Comparison of ENCODE assay signal across 21 mouse cellular contexts in genomic region chr4:24248142-24249054, GRCm38 (mm10).
DNase-seq lines count a peak whose midpoint lies in the region; ATAC-seq and TF ChIP-seq lines count a peak whose summit lies in the region.
"Had no signal": no experiment of that assay in that cellular context is flagged by ENCODE, and none has a peak within 500 bp of the region (broad histone marks: within the 10 kb centered on the region; RNA-seq: fewer than 3 reads in every experiment).

No protein-coding gene starts in this region.

- no peak overlapping the region for H3K4me2 ChIP-seq in embryonic facial prominence, embryonic 14.5 days (ENCODE audit: low read depth, low read length)
- no peak overlapping the region for H3K4me2 ChIP-seq in forebrain, embryonic 13.5 days
- H3K4me2 ChIP-seq in forebrain, postnatal 0 days (ENCODE audit: low read depth): no peak overlapping the region
- no peak overlapping the region for H3K4me2 ChIP-seq in hindbrain, embryonic 11.5 days (replicated peaks; ENCODE audit: low read depth, low read length)
- H3K4me2 ChIP-seq: heart, embryonic 11.5 days; heart, embryonic 15.5 days; hindbrain, embryonic 15.5 days had no signal

- H3K4me1 ChIP-seq in embryonic facial prominence, embryonic 14.5 days (ENCODE audit: control insufficient read depth, insufficient read depth, low read length): no peaks in the 10 kb centered on the region
- no peaks in the 10 kb centered on the region for H3K4me1 ChIP-seq in embryonic facial prominence, embryonic 10.5 days
- peaks cover 14% of the 10 kb centered on the region for H3K4me1 ChIP-seq in forebrain, embryonic 13.5 days
- no peaks in the 10 kb centered on the region for H3K4me1 ChIP-seq in forebrain, postnatal 0 days (ENCODE audit: insufficient read depth)
- no peaks in the 10 kb centered on the region for H3K4me1 ChIP-seq in hindbrain, embryonic 11.5 days (replicated peaks; ENCODE audit: control insufficient read depth, insufficient read depth, low read length)
- H3K4me1 ChIP-seq: heart, embryonic 15.5 days; hindbrain, embryonic 10.5 days; hindbrain, embryonic 15.5 days had no signal

- no peak overlapping the region for H3K27ac ChIP-seq in embryonic facial prominence, embryonic 14.5 days (replicated peaks; ENCODE audit: low read depth, low read length)
- no peak overlapping the region for H3K27ac ChIP-seq in embryonic facial prominence, embryonic 10.5 days (replicated peaks)
- peak overlapping the region; percentile 48; the same call in 1 of the 2 replicates for H3K27ac ChIP-seq in forebrain, embryonic 13.5 days
- peak overlapping the region; percentile 16; the same call in 1 of the 2 replicates for H3K27ac ChIP-seq in forebrain, postnatal 0 days (ENCODE audit: low read depth, low read length)
- H3K27ac ChIP-seq in hindbrain, embryonic 11.5 days (ENCODE audit: low read depth, low read length): no peak overlapping the region
- H3K27ac ChIP-seq: heart, embryonic 15.5 days; hindbrain, embryonic 10.5 days; hindbrain, embryonic 15.5 days had no signal

- H3K36me3 ChIP-seq in embryonic facial prominence, embryonic 14.5 days (ENCODE audit: control insufficient read depth, insufficient read depth, low read length): no peaks in the 10 kb centered on the region
- H3K36me3 ChIP-seq in embryonic facial prominence, embryonic 10.5 days (replicated peaks): no peaks in the 10 kb centered on the region
- H3K36me3 ChIP-seq in forebrain, embryonic 13.5 days (ENCODE audit: poor library complexity, severe bottlenecking): no peaks in the 10 kb centered on the region
- no peaks in the 10 kb centered on the region for H3K36me3 ChIP-seq in forebrain, postnatal 0 days (ENCODE audit: insufficient read depth)
- no peaks in the 10 kb centered on the region for H3K36me3 ChIP-seq in hindbrain, embryonic 11.5 days (ENCODE audit: control insufficient read depth, insufficient read depth, low read length)
- H3K36me3 ChIP-seq: heart, embryonic 15.5 days; hindbrain, embryonic 10.5 days; hindbrain, embryonic 15.5 days had no signal

- H3K9me3 ChIP-seq in embryonic facial prominence, embryonic 14.5 days (ENCODE audit: control insufficient read depth, low read length): no peaks in the 10 kb centered on the region
- H3K9me3 ChIP-seq in embryonic facial prominence, embryonic 10.5 days: no peaks in the 10 kb centered on the region
- no peaks in the 10 kb centered on the region for H3K9me3 ChIP-seq in forebrain, embryonic 13.5 days (replicated peaks)
- H3K9me3 ChIP-seq in forebrain, postnatal 0 days (ENCODE audit: low read length): no peaks in the 10 kb centered on the region
- no peaks in the 10 kb centered on the region for H3K9me3 ChIP-seq in hindbrain, embryonic 11.5 days (ENCODE audit: control insufficient read depth, low read length)
- H3K9me3 ChIP-seq: heart, embryonic 15.5 days; hindbrain, embryonic 10.5 days; hindbrain, embryonic 15.5 days had no signal

- no peak overlapping the region for H3K4me3 ChIP-seq in embryonic facial prominence, embryonic 14.5 days (ENCODE audit: low read depth, low read length)
- no peak overlapping the region for H3K4me3 ChIP-seq in embryonic facial prominence, embryonic 10.5 days
- H3K4me3 ChIP-seq in forebrain, embryonic 13.5 days: no peak overlapping the region
- H3K4me3 ChIP-seq in forebrain, postnatal 0 days (ENCODE audit: low read depth, low read length): no peak overlapping the region
- no peak overlapping the region for H3K4me3 ChIP-seq in hindbrain, embryonic 11.5 days (ENCODE audit: low read depth, low read length)
- H3K4me3 ChIP-seq: heart, embryonic 15.5 days; hindbrain, embryonic 10.5 days; hindbrain, embryonic 15.5 days had no signal

- peak; percentile 1 for DNase-seq in embryonic facial prominence, embryonic 14.5 days (ENCODE audit: low spot score)
- no peak for DNase-seq in embryonic facial prominence, embryonic 10.5 days (ENCODE audit: low spot score)
- peak; percentile 97 for DNase-seq in brain, embryonic 14.5 days (ENCODE audit: low read depth)
- peak; percentile 60 for DNase-seq in forebrain, postnatal 0 days
- no peak for DNase-seq in Muller cell, postnatal 12 days (ENCODE audit: inconsistent ontology term)
- no peak for DNase-seq in hindbrain, embryonic 11.5 days (ENCODE audit: low spot score)
- no peak for DNase-seq in left cerebral cortex, adult 18-20 months (ENCODE audit: low spot score in 2 of 2)
- DNase-seq: adrenal gland, postnatal 14 days; B cell, adult 2 months; cerebellum, adult 2 months; cerebellum, postnatal 10 days; heart, adult 18-20 months; heart, postnatal 14 days had no signal

- ATAC-seq in embryonic facial prominence, embryonic 14.5 days (ENCODE audit: low read depth): no peak
- peak; percentile 96 for ATAC-seq in forebrain, embryonic 13.5 days
- ATAC-seq in forebrain, postnatal 0 days: peak; percentile 70
- ATAC-seq in hindbrain, embryonic 11.5 days (ENCODE audit: low FRiP score): no peak
- ATAC-seq: activated CD4-positive, CD25-positive, alpha-beta regulatory T cell, adult 4 months; intestine, embryonic 16.5 days; Patski had no signal

- no peak overlapping the region for H3K9ac ChIP-seq in embryonic facial prominence, embryonic 14.5 days (ENCODE audit: low read depth, low read length)
- H3K9ac ChIP-seq in forebrain, embryonic 13.5 days: no peak overlapping the region
- no peak overlapping the region for H3K9ac ChIP-seq in forebrain, postnatal 0 days
- H3K9ac ChIP-seq in hindbrain, embryonic 11.5 days (ENCODE audit: low read depth, low read length): no peak overlapping the region
- H3K9ac ChIP-seq: heart, embryonic 15.5 days; hindbrain, embryonic 15.5 days had no signal

- 76% methylated on average over 6 of the region's 6 CpGs for WGBS in embryonic facial prominence, embryonic 14.5 days
- 81% methylated on average over 6 of the region's 6 CpGs for WGBS in embryonic facial prominence, embryonic 10.5 days
- WGBS in forebrain, embryonic 13.5 days: 17% methylated on average over 6 of the region's 6 CpGs
- WGBS in forebrain, postnatal 0 days: 24% methylated on average over 6 of the region's 6 CpGs
- WGBS in hindbrain, embryonic 11.5 days: 76% methylated on average over 6 of the region's 6 CpGs

- H3K27me3 ChIP-seq in embryonic facial prominence, embryonic 14.5 days (replicated peaks; ENCODE audit: control insufficient read depth, insufficient read depth, low read length): no peaks in the 10 kb centered on the region
- no peaks in the 10 kb centered on the region for H3K27me3 ChIP-seq in embryonic facial prominence, embryonic 10.5 days (replicated peaks; ENCODE audit: low read depth, poor library complexity, severe bottlenecking)
- no peaks in the 10 kb centered on the region for H3K27me3 ChIP-seq in forebrain, embryonic 13.5 days
- no peaks in the 10 kb centered on the region for H3K27me3 ChIP-seq in forebrain, postnatal 0 days (ENCODE audit: insufficient read depth, low read length)
- H3K27me3 ChIP-seq in hindbrain, embryonic 11.5 days (ENCODE audit: control insufficient read depth, insufficient read depth, low read length): no peaks in the 10 kb centered on the region
- H3K27me3 ChIP-seq: heart, embryonic 15.5 days; hindbrain, embryonic 15.5 days had no signal

- no peak for TF ChIP-seq POLR2A in brain, embryonic 14.5 days (IDR thresholded peaks at IDR 0.05; ENCODE audit: borderline replicate concordance, extremely low read depth, insufficient read depth, insufficient read length, poor library complexity, severe bottlenecking)

- no peak for TF ChIP-seq CTCF in brain, embryonic 14.5 days (IDR thresholded peaks at IDR 0.05; ENCODE audit: borderline replicate concordance, extremely low read depth, insufficient read depth, insufficient read length)
- TF ChIP-seq CTCF in forebrain, postnatal 0 days (IDR thresholded peaks at IDR 0.05; ENCODE audit: low read depth): no peak

Comparison
In these comparisons a context has a peak if more than half of its experiments do, and no peak if none do; other contexts are left out.
1. DNase-seq: peak in embryonic facial prominence, embryonic 14.5 days (single experiment), brain, embryonic 14.5 days (single experiment) and forebrain, postnatal 0 days (single experiment); none in embryonic facial prominence, embryonic 10.5 days (single experiment), Muller cell, postnatal 12 days (single experiment), hindbrain, embryonic 11.5 days (single experiment) and left cerebral cortex, adult 18-20 months (0 of 2).
2. ATAC-seq: peak in forebrain, embryonic 13.5 days (single experiment) and forebrain, postnatal 0 days (single experiment); none in embryonic facial prominence, embryonic 14.5 days (single experiment) and hindbrain, embryonic 11.5 days (single experiment).
3. H3K27ac ChIP-seq: peak in forebrain, embryonic 13.5 days (single experiment) and forebrain, postnatal 0 days (single experiment); none in embryonic facial prominence, embryonic 14.5 days (single experiment), embryonic facial prominence, embryonic 10.5 days (single experiment) and hindbrain, embryonic 11.5 days (single experiment).